Mouse (Mus musculus): ENCODE measurements around the gene Pla2g12b.

GRCm38 (mm10) chr10:59416623-59417022 lies 13.2 kb downstream of the Pla2g12b start:
- TF ChIP-seq CTCF (IDR thresholded peaks at IDR 0.05; ENCODE audit: extremely low read depth, insufficient read depth, low read length) (no peak), POLR2A (IDR thresholded peaks at IDR 0.05; ENCODE audit: extremely low read depth, insufficient read depth, low read length) (no peak)
